Mouse (Mus musculus): ENCODE data around the gene C1galt1.

C1galt1 gene

DNA sequence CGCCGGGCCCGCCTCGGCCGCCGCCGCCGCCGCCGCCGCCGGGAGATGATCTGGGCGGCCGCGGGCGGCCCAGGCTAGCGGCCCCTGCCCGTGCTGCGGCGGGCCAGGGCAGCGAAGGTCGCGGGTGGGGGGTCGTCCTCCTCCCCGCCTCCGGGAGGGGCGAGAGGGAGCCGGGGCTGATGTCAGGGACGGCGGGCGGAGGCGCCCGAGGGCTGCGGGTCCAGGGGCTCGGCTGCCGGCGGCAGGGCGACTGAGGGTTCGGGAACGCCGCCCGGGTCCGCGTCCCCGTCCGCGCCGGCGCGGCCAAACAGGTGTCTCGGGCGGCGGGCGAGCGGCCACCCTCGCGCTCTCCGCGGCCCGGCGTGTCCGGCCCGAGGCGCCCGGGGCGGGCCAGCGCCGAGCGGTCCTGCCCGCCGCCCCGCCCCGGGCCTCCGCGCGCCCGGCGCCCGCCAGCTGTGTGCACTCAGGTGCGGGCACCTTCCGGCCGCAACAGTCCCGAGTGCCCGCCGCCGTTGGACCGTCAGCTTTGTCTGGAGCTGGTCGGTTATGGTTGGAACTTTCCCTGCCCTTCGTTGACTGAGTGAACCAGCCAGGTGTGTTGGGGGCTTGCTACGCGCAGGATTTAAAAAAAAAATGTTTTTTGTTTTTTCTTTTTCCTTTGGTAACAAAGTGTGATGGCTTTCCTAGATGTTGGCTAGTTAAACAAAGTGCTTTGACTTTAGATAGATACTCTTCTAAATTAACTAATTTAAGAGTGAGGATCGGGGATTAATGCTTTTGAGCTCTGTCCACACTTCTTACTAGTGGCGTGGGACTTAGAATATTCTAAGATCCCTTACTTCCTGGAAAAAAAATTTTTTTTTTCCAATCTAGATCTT lies at the start of gene C1galt1:
Gene C1galt1, plus strand, starts transcription at position 41 of the 878 bp plus-strand sequence.
- DNase-seq (ENCODE audit: low spot score in 2 of 2) = no peak

DNA sequence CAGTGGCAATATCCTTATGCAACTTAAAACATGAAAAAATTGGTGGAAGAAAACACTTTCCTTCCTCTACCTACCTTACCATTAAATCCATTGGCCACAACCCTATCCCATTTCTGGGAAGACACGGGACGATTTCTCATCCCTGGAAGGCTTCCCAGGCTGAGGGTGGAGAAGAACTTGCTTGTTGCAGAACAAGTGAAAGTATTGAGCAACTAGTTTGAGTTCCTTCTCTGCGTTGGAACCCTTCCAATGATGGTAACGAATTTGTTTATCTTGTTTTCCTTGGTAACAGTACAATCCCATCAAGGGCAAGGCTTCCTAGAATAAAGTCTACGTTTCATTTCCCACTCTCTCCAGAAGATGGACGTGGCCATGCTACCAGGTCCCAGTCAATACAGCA lies 44.7 kb upstream of the C1galt1 start:
- DNase-seq (ENCODE audit: low spot score in 2 of 2) = no peak

DNA sequence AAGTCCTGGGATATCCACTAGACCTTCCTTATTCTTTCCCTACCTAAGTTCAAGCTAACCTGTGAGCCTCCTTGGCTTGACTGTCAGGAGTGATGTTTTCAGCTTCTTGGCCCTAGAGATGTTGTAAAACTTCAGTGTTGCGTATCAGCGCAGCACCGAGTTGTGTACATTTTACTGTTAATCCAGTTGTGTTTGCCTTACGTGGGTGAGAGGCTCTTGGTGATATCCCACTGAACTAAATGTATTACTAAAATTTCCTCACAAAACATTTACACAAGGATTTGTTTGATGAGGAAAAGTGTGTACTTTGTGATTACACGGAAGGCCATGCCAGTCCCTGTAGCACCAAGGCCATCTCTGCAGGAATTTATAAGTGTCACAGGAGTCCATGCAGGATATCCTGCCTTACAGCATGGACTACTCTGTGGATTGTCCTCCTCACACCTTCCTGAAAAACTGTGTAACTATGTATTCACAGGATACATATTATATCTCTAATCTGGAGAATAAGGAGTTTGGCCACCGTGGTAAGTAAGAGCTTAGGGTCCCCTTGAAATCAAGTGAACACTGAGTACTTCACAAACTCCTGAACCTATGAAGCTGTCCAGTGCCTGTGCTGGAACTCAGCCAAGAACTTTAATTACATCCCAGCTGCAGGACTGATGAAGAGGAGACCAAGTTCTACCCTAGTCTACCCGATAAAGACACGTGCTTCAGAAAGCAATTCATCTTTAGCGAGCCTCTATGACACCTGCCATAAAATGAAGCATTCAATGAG lies 40.7 kb upstream of the C1galt1 start:
- no peak for DNase-seq (ENCODE audit: low spot score in 2 of 2)

DNA sequence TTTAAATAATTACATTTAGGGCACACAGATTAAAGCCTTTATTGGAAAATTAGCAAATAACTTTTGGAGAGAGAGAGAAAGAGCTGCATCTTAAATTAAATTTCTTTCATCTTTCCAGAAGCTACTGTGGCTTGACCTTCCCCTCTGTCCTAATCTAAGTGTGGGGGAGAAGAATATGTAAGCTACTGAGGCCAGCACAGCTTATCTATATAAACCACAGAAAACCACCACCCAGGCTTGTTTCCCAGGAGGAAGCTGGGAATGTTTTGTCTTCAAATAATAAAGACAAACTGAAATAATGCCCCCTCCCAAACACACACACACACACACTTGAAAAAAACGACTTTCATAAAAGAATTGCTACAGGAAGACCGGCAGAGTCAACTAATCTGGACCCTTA lies 30.5 kb upstream of the C1galt1 start:
- DNase-seq (ENCODE audit: low spot score in 2 of 2) = no peak

DNA sequence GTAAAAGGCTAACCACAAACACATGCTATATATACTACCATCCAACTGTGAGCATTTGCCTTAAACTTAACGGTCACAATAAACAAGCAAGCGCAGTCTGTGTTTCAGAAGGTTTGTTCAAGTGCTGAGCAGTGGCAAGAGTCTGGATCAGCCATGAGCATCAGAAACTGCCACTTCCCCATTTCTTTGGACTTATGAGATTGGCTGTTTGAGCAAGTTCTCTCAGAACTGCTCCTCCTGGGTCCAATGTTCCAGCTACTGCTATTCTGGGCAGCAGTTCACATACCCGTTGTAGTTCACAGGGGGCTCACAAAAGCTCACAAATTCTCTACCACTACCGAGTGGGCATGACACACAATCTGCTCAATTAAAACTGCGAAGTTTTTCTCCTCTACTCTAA lies 28.4 kb upstream of the C1galt1 start:
- DNase-seq (ENCODE audit: low spot score in 2 of 2) = no peak

DNA sequence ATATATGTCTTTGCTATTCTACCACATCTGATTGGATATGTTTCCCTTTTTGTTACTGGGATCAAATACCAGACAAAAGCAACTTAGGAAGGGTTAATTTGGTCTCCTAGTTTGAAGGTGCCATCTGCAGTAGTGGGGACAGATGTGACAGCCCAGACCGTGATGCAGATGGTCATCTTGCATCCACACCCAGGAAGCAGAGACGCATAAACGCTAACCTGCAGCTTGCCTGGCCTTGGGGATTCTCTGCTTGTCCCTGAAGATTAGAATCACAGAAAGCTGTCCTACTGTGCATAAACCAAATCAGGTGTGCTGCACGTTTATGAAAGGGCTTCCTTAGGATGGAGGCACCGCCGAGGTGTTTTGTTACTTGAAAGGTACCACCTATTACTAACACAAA lies 22.0 kb upstream of the C1galt1 start:
- no peak for DNase-seq (ENCODE audit: low spot score in 2 of 2)

DNA sequence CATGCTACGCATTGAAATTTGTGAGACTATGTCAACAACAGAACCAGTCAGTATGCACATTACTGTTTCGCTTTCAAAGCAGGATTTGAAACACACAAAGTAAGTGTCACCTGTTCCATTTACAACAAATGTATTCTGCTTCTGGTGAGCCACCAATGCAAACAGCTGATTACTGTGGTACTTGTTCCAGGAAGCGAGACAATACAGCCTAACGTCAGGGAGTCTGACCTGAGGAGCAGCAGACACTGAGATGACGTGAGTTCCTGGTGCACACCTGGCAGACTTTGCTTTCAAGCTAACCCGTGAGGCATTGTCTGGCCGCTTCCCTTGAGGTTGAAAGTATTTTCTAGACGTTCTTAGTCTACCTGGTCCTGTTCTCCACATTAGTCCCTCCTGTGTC lies 13.8 kb upstream of the C1galt1 start:
- DNase-seq (ENCODE audit: low spot score in 2 of 2) = no peak

DNA sequence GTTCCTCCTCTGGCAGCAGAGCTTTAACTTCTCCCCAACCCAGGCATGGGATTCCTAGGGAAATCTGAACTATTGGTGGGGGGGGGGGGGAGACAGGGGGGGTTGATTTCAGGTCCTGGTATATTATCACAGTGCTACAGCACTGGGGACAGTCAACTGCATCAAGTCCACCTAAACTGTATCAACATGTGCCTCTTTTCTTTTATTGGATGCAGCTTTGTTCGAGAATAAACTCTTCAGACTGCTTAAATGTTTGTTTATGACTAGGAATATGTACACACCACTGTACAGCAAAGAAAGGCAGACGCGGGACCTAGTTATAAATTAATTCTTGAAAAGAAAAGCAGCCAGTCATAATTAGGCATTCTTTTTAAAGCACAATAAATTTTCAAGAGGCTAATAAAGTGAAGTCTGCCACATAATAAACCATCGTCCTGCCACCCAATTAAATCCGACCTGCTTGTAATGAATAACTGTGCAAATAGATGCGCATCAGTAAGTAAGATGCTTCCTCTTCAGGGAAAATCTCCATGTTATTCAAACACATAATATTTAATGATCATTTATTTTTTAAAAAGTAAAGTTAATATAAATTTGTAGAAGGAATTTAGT lies 12.0 kb upstream of the C1galt1 start:
- no peak for DNase-seq (ENCODE audit: low spot score in 2 of 2)

DNA sequence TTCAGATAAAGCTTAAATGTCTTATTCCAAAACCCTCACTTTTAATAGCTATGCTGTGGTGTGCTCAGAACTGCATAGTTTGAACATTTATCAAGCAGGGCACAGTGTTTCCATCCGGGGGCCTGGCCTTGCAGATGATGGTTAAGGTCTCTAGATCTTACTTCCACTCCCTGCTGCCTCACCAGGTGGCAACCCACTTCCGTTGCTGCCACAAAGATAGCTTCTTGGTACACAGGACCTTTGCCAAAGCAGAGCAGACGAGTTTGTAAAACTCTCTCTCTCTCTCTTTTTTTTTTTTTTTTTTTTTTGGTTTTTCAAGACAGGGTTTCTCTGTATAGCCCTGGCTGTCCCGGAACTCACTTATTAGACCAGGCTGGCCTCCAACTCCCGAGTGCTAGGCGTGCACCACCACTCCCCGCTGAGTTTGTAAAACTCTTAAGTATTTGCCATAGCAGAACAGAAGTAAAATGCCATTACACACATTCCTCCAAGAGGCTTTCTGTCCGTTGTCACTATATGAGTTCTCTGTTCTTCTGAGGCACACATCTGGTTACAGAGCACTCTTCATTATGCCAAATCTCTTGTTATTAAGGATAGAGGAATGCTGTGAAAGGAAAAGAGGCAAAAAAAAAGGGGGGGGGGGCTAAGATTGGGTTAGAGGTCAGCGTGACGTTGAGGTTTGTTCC lies 773 bp upstream of the C1galt1 start:
- no peak for DNase-seq (ENCODE audit: low spot score in 2 of 2)

DNA sequence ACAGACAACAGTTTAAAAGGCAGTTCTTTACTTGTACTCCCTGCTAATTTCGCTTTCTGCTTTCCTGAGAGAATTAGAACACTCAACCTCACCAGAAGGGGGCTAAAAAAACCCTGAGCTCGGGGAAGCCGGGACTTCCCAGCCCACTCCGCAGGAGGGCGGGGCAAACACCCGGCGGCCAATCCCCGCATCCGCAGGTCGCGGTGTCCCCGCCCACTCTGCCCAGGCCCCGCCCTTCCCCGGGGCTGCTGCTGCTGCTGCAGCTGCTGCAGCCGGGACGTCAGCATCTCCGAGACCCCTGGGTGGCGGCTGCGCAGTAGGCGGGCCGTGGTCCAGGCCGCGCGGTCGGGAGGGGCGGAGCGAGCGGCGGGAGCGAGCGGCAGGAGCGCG lies 235 bp upstream of the C1galt1 start:
- peak; percentile 93 to 94 for DNase-seq (ENCODE audit: low spot score in 2 of 2)

DNA sequence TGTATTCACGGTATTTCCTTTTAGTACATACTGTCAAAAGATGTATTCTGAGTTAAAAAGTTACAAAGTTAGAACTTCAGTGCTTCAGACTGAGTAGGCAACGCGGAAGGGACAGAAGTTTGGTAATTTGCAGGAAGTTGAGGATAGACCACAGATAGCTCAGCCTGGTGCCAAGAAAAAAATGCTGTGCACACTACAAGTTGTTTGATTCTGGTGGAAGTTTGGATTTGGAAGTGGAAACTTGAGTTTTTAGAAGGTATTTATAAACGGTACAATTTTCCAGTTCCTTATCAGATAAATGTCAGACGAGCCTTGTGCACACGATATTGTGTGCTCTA lies 1.0 kb downstream of the C1galt1 start:
- no peak for DNase-seq (ENCODE audit: low spot score in 2 of 2)

DNA sequence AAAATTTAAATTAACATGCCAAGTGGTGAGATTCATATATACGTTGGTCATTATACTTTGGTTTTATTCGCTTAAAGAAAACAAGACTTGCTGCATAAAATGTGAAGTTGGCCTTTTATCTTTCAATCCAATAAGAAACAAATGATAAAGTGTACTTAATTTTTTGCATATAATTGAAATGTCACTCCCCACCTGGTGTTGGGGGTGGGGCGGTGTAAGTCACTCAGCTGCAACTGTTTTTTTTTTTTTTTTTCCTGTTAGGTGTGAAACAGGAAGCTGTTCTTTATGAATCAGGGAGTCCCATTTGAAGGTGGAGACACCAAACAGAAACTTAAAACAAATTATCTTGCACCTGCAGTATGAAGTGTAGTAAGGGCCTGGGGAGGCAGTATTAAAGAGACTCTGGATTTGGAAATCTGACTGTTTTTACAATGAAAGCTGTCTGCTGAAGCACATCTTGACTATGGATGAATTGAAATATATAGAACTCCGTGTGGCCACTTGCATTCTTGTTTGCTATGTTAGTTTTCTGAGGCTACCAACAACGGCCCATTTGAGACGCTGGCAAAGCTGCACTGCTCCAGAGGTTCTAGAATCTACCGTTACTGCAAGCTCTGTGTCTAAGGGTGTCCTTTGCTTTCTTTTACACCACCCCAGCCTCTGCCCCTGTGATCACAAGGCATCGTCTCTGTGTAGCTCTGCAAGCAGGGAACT lies 2.2 kb downstream of the C1galt1 start:
- no peak for DNase-seq (ENCODE audit: low spot score in 2 of 2)

DNA sequence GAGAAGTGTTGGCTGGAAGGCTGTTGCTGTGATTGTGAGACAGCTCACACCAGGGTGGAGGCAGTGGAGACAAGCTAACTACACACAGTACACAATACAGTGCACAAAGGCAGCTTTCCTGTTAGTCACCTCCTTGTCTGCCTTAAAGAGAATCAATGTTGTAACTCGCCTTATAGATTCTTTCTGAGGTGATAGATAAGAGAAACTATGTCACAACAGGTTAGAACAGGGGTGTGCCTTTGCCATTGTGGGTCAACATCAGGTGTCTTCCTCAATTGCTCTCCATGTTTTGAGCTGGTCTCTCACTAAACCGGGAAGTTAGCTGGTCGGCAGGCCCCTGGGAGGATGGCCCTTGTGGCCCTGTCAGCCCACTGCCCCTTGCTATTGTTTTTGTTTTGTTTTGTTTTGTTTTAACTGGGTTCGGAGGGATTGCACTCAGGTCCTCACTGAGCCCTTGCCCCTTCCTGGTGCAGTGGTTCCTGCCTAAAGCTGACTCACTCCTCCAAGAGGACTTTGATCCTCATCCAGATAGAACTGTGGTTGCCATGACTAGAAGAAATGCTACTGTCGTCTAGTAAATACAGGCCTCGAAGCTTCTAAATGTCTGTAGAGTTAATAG lies 3.4 kb downstream of the C1galt1 start:
- DNase-seq (ENCODE audit: low spot score in 2 of 2) = no peak

DNA sequence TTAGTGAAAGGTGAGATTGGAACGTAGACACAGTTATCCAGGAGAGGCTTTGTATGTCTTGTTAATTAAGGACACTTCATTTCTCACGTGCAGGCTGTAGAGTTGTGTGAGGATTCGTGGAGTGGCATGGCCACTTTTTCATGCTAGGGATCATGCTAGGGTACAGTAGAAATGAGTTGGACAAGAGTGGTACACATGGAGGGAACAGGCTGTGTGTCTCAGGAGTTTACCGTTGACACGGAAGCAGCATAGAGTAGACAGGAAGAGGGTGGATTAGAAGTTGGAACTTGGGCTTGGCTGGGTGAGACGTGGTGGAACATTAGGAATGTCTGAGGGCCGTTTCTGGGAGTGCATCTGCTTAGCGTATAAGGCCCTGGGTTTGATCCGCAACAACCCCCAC lies 4.1 kb downstream of the C1galt1 start:
- no peak for DNase-seq (ENCODE audit: low spot score in 2 of 2)

DNA sequence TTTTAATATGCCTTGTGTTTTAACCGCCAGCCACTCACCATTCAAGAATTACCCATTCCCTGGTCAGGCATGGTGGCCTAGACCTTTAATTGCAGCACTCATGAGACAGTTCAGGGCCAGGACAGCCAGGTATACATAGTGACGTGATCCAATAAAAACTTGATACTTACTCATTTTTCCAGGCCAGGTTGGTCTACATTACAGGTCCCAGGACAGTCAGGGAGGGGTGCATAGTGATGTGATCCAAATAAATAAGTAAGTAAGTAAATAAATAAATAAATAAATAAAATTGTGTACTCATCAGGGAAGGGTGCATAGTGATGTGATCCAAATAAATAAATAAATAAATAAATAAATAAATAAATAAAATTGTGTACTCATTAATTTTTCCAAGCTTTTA lies 6.4 kb downstream of the C1galt1 start:
- DNase-seq (ENCODE audit: low spot score in 2 of 2) = no peak

DNA sequence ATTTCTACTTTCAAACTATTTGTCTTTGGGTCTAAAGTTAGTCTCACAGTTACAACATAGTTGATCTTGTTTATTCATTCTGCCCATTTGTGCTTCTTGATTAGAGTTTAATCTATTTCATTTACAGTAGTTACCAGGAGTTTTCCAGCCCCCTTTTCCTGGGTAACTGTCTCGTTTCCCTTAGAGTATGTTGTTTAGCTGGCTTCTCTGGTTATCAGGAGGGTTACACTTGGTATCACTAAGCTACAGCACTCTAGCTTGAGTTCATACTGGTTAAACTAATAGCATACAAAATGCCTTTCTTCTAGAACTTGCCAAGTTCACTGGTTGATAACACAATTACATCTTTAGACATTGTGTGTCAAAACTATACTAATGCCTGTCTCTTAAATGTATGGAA lies 8.3 kb downstream of the C1galt1 start:
- no peak for DNase-seq (ENCODE audit: low spot score in 2 of 2)

DNA sequence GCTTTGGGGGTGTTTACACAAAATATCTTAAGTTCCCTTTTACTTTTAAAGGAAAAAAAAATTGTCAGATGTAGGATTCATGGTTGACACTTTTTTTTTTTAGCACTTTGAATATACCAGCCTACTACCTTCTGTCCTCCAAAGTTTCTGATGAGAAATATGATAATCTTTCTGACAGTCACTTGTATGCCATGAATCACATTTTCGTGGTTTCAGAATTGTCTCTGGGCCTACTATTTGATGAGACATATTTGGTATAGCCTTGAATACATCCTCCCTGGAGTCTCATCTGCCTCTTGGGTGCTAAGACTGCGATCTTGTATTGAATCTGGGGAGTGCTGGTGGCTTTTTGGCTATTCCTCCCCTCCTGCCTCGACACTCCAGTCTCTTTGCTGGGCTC lies 8.8 kb downstream of the C1galt1 start:
- no peak for DNase-seq (ENCODE audit: low spot score in 2 of 2)

DNA sequence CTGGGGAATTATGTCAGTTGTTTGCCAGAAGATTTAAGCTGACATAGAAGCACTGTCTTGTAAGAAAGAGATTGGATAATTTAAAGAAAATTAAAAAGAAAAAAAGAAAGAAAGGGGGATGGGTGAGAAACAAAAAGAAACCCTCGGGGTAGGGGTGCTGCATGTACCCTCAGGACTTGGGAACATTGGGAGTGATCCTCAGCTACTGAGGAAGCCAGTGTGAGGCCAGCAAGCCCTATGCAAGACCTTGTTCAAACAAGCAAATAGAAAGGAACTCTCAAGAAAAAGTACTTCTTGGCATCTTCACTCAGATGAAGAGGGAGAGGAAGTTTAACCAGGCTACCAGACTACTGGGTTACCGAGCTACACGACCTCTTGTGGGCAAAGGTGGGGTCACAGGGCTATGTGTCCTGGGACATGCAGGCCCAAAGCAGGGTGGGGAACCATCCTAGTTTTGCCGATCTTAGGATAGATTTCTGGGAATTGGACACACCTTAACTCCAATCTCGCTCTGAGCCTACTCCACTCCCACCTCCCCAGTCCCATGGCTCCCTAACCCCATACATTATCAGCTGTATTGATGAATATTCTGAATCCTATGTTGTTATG lies 12.1 kb downstream of the C1galt1 start:
- no peak for DNase-seq (ENCODE audit: low spot score in 2 of 2)

DNA sequence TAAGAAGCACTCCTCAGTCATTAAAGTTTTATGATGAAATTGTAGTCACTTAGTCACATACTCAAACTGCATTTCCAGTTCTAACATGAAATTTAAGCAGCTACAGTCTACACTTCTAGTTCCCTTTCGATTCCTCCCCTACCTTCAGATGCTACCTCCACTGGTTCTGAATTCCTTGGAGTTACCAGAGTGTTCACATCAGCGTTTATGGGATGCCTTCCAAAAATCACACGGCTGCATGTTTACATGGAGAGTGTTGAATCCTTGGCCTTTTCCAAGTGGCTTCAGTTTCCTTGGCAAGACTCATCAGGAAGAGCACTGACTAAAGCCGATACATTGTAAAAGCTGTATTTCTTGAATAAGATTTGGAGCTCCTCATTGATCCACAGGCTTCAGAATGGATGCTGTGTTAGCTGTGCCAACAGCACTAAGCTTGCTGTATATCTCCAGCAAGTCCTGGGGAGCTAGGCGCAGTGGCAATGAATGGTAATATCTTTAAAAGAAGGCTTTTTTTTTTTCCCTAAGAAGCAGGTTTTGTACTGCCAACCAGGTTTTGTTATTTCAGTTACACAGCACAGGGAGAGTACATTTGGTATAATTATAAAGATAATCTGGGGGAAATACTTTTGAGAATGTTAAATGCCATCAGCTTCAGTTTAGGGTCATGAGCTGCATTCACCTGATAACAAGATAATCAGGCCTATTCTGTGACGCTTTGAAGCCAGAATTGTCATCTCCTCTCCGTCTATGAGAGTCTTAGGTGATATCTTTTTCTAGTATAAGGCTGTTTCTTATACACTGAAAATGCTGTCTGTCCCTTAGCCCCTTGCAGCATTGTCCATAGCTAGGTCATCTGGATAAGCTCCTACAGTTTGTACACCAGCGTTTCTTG lies 13.0 kb downstream of the C1galt1 start:
- no peak for DNase-seq (ENCODE audit: low spot score in 2 of 2)

DNA sequence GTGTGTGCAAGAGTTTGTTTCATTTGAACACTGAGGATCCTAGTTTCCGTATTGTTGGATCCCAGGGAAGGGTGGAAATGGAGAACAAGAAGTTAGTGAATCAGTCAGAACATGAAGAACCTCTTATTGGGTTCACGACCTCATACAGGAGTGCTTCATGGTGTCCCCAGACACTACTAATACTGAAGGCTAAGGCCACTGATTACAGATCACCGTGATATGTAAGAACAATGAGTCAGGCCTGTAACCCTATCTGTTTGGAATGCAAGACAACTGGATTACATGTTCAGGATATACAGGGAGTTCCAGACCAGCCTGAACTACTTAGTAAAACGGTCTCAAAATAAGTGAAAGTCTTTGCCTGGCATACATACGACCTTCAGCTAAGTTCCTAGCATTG lies 13.9 kb downstream of the C1galt1 start:
- DNase-seq (ENCODE audit: low spot score in 2 of 2) = no peak
